Mouse (Mus musculus): ENCODE measurements around the gene Xpa.

GRCm38 (mm10) chr4:46131791-46132190 lies 64.3 kb downstream of the Xpa start:
- TF ChIP-seq CTCF (IDR thresholded peaks at IDR 0.05; ENCODE audit: low read depth, low read length) (no peak), POLR2A (IDR thresholded peaks at IDR 0.05; ENCODE audit: insufficient read depth, low read length) (no peak)
